Comparison of ENCODE assay signal across 18 mouse cellular contexts in genomic region chr16:72791181-72791705, GRCm38 (mm10).
"Had no signal": no experiment of that assay in that cellular context is flagged by ENCODE, and none has a peak within 500 bp of the region (broad histone marks: within the 10 kb centered on the region; RNA-seq: fewer than 3 reads in every experiment).

No protein-coding gene starts in this region.

- H3K4me2 ChIP-seq: limb, embryonic 13.5 days; liver, embryonic 13.5 days; midbrain, embryonic 13.5 days; neural tube, embryonic 13.5 days had no signal

- ATAC-seq: intestine, postnatal 0 days; midbrain, embryonic 13.5 days; midbrain, embryonic 16.5 days had no signal

- H3K27ac ChIP-seq: limb, embryonic 13.5 days; liver, embryonic 13.5 days; midbrain, embryonic 10.5 days; midbrain, embryonic 13.5 days; neural tube, embryonic 13.5 days had no signal

- DNase-seq: kidney, adult 2 months; kidney, postnatal 10 days; kidney, postnatal 4 days; left cerebral cortex, postnatal 4 days; liver, embryonic 13.5 days; lung, adult 2 months; retina, postnatal 1 day; right cerebral cortex, postnatal 25 days; spleen, adult 18-20 months; thymus, postnatal 25 days had no signal

- H3K9me3 ChIP-seq: limb, embryonic 13.5 days; liver, embryonic 13.5 days; midbrain, embryonic 10.5 days; midbrain, embryonic 13.5 days; neural tube, embryonic 13.5 days had no signal

- H3K9ac ChIP-seq: limb, embryonic 13.5 days; liver, embryonic 13.5 days; midbrain, embryonic 13.5 days; neural tube, embryonic 13.5 days had no signal

- H3K4me3 ChIP-seq: limb, embryonic 13.5 days; liver, embryonic 13.5 days; megakaryocyte, embryonic 14.5 days; midbrain, embryonic 10.5 days; midbrain, embryonic 13.5 days; myocyte; neural tube, embryonic 13.5 days had no signal

- H3K27me3 ChIP-seq: limb, embryonic 13.5 days; liver, embryonic 13.5 days; megakaryocyte, embryonic 14.5 days; midbrain, embryonic 13.5 days; neural tube, embryonic 13.5 days had no signal

- H3K4me1 ChIP-seq: liver, embryonic 13.5 days; megakaryocyte, embryonic 14.5 days had no signal

- H3K36me3 ChIP-seq: limb, embryonic 13.5 days; liver, embryonic 13.5 days; neural tube, embryonic 13.5 days had no signal
